Mouse (Mus musculus) heart, adult 8-10 months (tissue): Measurements from ENCODE around the gene Vmn1r48. TPM values are rescaled to one million over a fixed set of nuclear protein-coding genes. Genes with fewer than 3 reads are reported as not detected.
"Not testable (repeated sequence)": the region's sequence is repeated elsewhere in the genome, so short reads cannot be mapped to it uniquely, and the experiment has no call there.

Experiments used
- DNase-seq: peaks from one replicate; pipeline ENCODE4 v3.0.0; 2022; ENCODE audit warnings: low spot score
- total RNA-seq, 4 experiments: library from RNA; stranded (reverse); gene quantifications; 2 replicates each; pipeline ENCODE4 v1.2.4; 2022

Vmn1r48 gene
- total RNA-seq = not detected

DNA sequence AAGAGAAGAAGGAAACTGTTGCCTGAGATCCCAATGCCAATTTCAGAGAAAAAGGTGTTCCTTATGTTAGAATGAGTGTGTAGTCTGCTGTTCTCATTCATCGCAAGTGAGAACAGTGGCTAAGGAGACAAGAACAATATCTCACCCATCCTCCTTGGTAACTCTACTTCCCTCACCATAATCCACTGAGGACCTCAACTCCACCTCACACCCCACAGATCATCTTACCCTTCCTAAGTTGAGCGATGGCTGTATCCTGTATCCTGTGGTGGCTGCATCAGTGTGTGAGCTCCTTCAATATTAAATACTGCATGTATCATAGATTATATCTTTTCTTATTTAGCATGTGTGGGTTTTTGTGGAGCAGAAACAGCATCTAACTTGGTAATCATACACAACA lies at the start of gene Vmn1r48:
TSS of gene Vmn1r48 (minus strand) at position 101 of the 400 bp plus-strand sequence.
- DNase-seq = not testable (repeated sequence)

DNA sequence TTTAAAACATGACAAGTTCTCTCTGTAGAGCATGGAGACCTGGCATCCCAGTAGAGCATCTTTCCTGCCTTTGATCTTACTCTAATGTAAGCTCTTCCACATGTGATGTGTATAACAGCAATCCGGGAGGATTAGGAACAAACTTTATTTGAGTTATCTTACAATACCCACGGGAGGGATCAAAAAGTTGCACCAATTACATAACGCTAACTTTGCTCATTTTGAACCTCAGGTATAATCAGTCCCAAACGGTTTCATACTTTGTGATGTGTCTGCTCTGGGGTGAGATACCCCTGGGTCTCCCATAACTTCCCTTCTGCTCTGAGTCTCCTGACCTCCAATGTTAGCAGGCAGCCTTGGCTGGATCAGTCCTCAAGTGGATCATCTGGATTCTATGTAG lies 41.8 kb upstream of the Vmn1r48 start, which contains the start of gene Vmn1r49:
TSS of gene Vmn1r49 (minus strand) at position 101 of the 400 bp plus-strand sequence.
- no peak for DNase-seq

DNA sequence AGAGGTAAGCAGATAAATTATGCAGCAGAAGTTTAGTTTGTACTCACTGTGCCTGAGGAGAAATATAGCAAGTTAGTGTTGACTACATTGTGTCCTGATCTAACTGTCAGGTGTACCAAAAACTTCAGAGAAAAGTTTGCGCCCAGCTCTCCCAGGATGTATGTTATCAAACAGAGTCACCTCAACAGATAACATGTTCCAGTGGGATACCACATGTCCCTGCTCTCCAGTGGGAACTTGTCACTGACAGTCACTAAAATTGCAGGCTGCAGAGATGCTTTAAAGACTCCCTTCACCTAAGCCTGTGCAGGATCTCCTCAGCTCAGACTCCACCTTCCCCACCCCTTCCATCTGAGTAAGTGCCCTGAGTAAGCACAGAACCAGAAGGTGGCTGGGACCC lies 20.8 kb downstream of the Vmn1r48 start, which contains the start of gene Vmn1r47:
TSS of gene Vmn1r47 (plus strand) at position 301 of the 400 bp plus-strand sequence.
- not testable (repeated sequence) for DNase-seq

DNA sequence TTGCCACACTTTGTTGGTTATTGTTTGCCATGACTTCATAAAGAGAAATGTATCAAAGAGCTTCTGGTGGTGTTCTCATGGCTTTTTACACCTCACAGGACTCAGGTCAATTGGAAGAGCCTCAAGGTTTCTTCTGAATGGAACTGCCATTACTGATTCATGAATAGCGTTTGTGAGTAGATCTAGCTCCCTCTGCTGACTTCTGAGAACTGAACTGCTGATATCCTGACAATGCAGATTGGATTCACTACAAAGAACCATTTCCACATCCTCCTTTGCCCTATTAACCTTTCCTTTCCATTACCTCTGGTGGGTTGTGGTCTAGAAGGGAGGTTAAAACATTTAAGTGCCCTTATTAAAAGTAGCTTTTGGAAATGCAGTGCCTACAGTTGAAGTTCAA lies 50.7 kb downstream of the Vmn1r48 start:
- no peak for DNase-seq

Other genes starting within 250 kb of the Vmn1r48 start
- under 1 TPM; 0.09 to 0.41 (median 0.22) TPM for gene Vmn1r42, start 160.4 kb downstream of the Vmn1r48 start, total RNA-seq
- gene Vmn1r43, start 160.4 kb downstream of the Vmn1r48 start, total RNA-seq = under 1 TPM in 1 of 4 experiments, not detected in 3; 0.03 TPM
- not detected for gene Vmn1r44, start 153.2 kb downstream of the Vmn1r48 start, total RNA-seq
- not detected for gene Vmn1r45, start 96.2 kb downstream of the Vmn1r48 start, total RNA-seq
- not detected for gene Vmn1r46, start 67.5 kb downstream of the Vmn1r48 start, total RNA-seq
- gene Vmn1r47, start 20.7 kb downstream of the Vmn1r48 start, total RNA-seq = not detected
- not detected for gene Vmn1r49, start 41.7 kb upstream of the Vmn1r48 start, total RNA-seq
- not detected for gene Vmn1r50, start 64.6 kb upstream of the Vmn1r48 start, total RNA-seq
- not detected for gene Vmn1r51, start 85.8 kb upstream of the Vmn1r48 start, total RNA-seq
- gene Vmn1r52, start 138.0 kb upstream of the Vmn1r48 start, total RNA-seq = not detected
- gene V1ra8, start 166.0 kb upstream of the Vmn1r48 start, total RNA-seq = not detected
- not detected for gene Vmn1r53, start 187.6 kb upstream of the Vmn1r48 start, total RNA-seq
- not detected for gene Vmn1r54, start 209.5 kb upstream of the Vmn1r48 start, total RNA-seq